Mouse (Mus musculus) layer of hippocampus, postnatal 25 days (tissue): ENCODE measurements around the gene Mdm2. TPM values are rescaled to one million over a fixed set of nuclear protein-coding genes. Genes with fewer than 3 reads are reported as not detected.
"Not testable (repeated sequence)": the region's sequence is repeated elsewhere in the genome, so short reads cannot be mapped to it uniquely, and the experiment has no call there.

ENCODE experiments used
- DNase-seq, 2 experiments: peaks; one replicate each; pipeline ENCODE4 v3.0.0; 2022; ENCODE audit warnings: mixed read lengths in 2 of 2, low spot score in 1 of 2; ENCODE audit errors: extremely low spot score in 1 of 2
- total RNA-seq, 2 experiments: library from RNA; stranded (reverse); gene quantifications; 2 replicates each; pipeline ENCODE4 v1.2.3; 2021

Gene Mdm2
- total RNA-seq, 2 experiments from 2014 or later = 56.5 to 57.5 TPM

- not testable (repeated sequence) for DNase-seq
Observed at GRCm38 (mm10) chr10:117715654-117716053, 5.1 kb upstream of the Mdm2 start.

GRCm38 (mm10) chr10:117714928-117715500 lies 4.5 kb upstream of the Mdm2 start:
- no peak for DNase-seq

- no peak for DNase-seq
Observed at GRCm38 (mm10) chr10:117714048-117714545, 3.5 kb upstream of the Mdm2 start.

GRCm38 (mm10) chr10:117713466-117713865 lies 2.9 kb upstream of the Mdm2 start:
- DNase-seq = no peak

- DNase-seq = no peak
Observed at GRCm38 (mm10) chr10:117712871-117713270, 2.3 kb upstream of the Mdm2 start.

- no peak for DNase-seq
Observed at GRCm38 (mm10) chr10:117712191-117712754, 1.7 kb upstream of the Mdm2 start.

GRCm38 (mm10) chr10:117711408-117711807 lies 850 bp upstream of the Mdm2 start:
- no peak for DNase-seq

- peak; percentile 67 to 71 for DNase-seq
Observed at GRCm38 (mm10) chr10:117709930-117710603, 491 bp downstream of the Mdm2 start.

- DNase-seq = no peak
Observed at GRCm38 (mm10) chr10:117709326-117709830, 1.2 kb downstream of the Mdm2 start.

GRCm38 (mm10) chr10:117708856-117709255 lies 1.7 kb downstream of the Mdm2 start:
- no peak for DNase-seq

- no peak for DNase-seq
Observed at GRCm38 (mm10) chr10:117708376-117708775, 2.2 kb downstream of the Mdm2 start.

GRCm38 (mm10) chr10:117707114-117707838 lies 3.3 kb downstream of the Mdm2 start:
- DNase-seq = no peak

- no peak for DNase-seq
Observed at GRCm38 (mm10) chr10:117706440-117706839, 4.1 kb downstream of the Mdm2 start.

- DNase-seq = no peak
Observed at GRCm38 (mm10) chr10:117705806-117706205, 4.8 kb downstream of the Mdm2 start.

GRCm38 (mm10) chr10:117704964-117705335 lies 5.6 kb downstream of the Mdm2 start:
- no peak for DNase-seq

GRCm38 (mm10) chr10:117704314-117704963 lies 6.1 kb downstream of the Mdm2 start:
- DNase-seq = not testable (repeated sequence)

GRCm38 (mm10) chr10:117703506-117703905 lies 7.1 kb downstream of the Mdm2 start:
- DNase-seq = no peak

GRCm38 (mm10) chr10:117702024-117702833 lies 8.3 kb downstream of the Mdm2 start:
- DNase-seq = no peak

- no peak for DNase-seq
Observed at GRCm38 (mm10) chr10:117701034-117701829, 9.3 kb downstream of the Mdm2 start.
